Mouse (Mus musculus): ENCODE measurements around the gene Frmpd4.

The Frmpd4 gene

GRCm38 (mm10) chrX:167597639-167598217 lies 979.3 kb downstream of the Frmpd4 start:
- no peak for DNase-seq (ENCODE audit: low spot score in 2 of 2)

GRCm38 (mm10) chrX:167552827-167553226 lies 1024.2 kb downstream of the Frmpd4 start:
- peak; percentile 13 to 48 for DNase-seq (ENCODE audit: low spot score in 2 of 2)

GRCm38 (mm10) chrX:167523151-167523550 lies 1053.9 kb downstream of the Frmpd4 start:
- DNase-seq (ENCODE audit: low spot score in 2 of 2), result peak in 1 of 2 experiments; percentile 8

- no peak for DNase-seq (ENCODE audit: low spot score in 2 of 2)
These were observed 1054.5 kb downstream of the Frmpd4 start for GRCm38 (mm10) chrX:167522528-167522927.

- no peak for DNase-seq (ENCODE audit: low spot score in 2 of 2)
These were observed 1058.6 kb downstream of the Frmpd4 start for GRCm38 (mm10) chrX:167518440-167518839.

- peak; percentile 53 to 58 for DNase-seq (ENCODE audit: low spot score in 2 of 2)
These were observed 1079.3 kb downstream of the Frmpd4 start for GRCm38 (mm10) chrX:167497780-167498179.

GRCm38 (mm10) chrX:167492265-167492664 lies 1084.8 kb downstream of the Frmpd4 start:
- no peak for DNase-seq (ENCODE audit: low spot score in 2 of 2)

GRCm38 (mm10) chrX:167491589-167492207 lies 1085.3 kb downstream of the Frmpd4 start:
- no peak for DNase-seq (ENCODE audit: low spot score in 2 of 2)

- DNase-seq (ENCODE audit: low spot score in 2 of 2), result no peak
These were observed 1093.4 kb downstream of the Frmpd4 start for GRCm38 (mm10) chrX:167483409-167484177.

GRCm38 (mm10) chrX:167477636-167478035 lies 1099.4 kb downstream of the Frmpd4 start:
- no peak for DNase-seq (ENCODE audit: low spot score in 2 of 2)

- no peak for DNase-seq (ENCODE audit: low spot score in 2 of 2)
These were observed 1142.1 kb downstream of the Frmpd4 start for GRCm38 (mm10) chrX:167434883-167435282.

- DNase-seq (ENCODE audit: low spot score in 2 of 2), result no peak
These were observed 1143.1 kb downstream of the Frmpd4 start for GRCm38 (mm10) chrX:167433950-167434349.
